Mouse (Mus musculus) kidney, embryonic 15.5 days (tissue): ENCODE results near the gene Actg2. TPM values are rescaled to one million over a fixed set of nuclear protein-coding genes. Genes with fewer than 3 reads are reported as not detected.

Source experiments
- ATAC-seq: fragments of 200-750 bp; cut with Nextera tagmentation; replicated peaks from 2 replicates; pipeline ENCODE4 v1.8.0; 2017; ENCODE audit warnings: moderate TSS enrichment; ENCODE audit not compliant: low FRiP score
- H3K27ac ChIP-seq: fragments of 300-500 bp; sonication (generic); 2 replicates; pipeline ENCODE4 v1.5.1; 2015; ENCODE audit warnings: mild to moderate bottlenecking, inconsistent platforms
- H3K27me3 ChIP-seq: fragments of 300-500 bp; sonication (generic); 2 replicates; pipeline ENCODE4 v1.6.1; 2015; ENCODE audit warnings: inconsistent platforms
- H3K36me3 ChIP-seq: fragments of 300-500 bp; sonication (generic); 2 replicates; pipeline ENCODE4 v1.6.1; 2015; ENCODE audit warnings: inconsistent platforms
- H3K4me1 ChIP-seq: fragments of 300-500 bp; sonication (generic); 2 replicates; pipeline ENCODE4 v1.6.1; 2015; ENCODE audit warnings: inconsistent platforms
- H3K4me2 ChIP-seq: fragments of 300-500 bp; sonication (generic); 2 replicates; pipeline ENCODE4 v1.6.1; 2015; ENCODE audit warnings: moderate library complexity, mild to moderate bottlenecking, inconsistent platforms
- H3K4me3 ChIP-seq: fragments of 300-500 bp; sonication (generic); replicated peaks from 2 replicates; pipeline ENCODE4 v1.5.1; 2015; ENCODE audit warnings: mild to moderate bottlenecking, inconsistent platforms
- H3K9ac ChIP-seq: fragments of 300-500 bp; sonication (generic); 2 replicates; pipeline ENCODE4 v1.6.1; 2015; ENCODE audit warnings: mild to moderate bottlenecking, inconsistent platforms
- H3K9me3 ChIP-seq: fragments of 300-500 bp; sonication (generic); replicated peaks from 2 replicates; pipeline ENCODE4 v1.6.1; 2016; ENCODE audit warnings: inconsistent platforms
- WGBS: fragments of 180-500 bp; shearing (Covaris S2); methylation state at CpG from one replicate; pipeline ENCODE4 v1.1.7; 2015; ENCODE audit warnings: mixed read lengths; 5-methylcytosine and 5-hydroxymethylcytosine counted together
- polyA plus RNA-seq: library from polyadenylated mRNA; unstranded; fragments of >200 nt; fragmentation: Nextera tagmentation; extraction: Ambion mirVana; gene quantifications from 2 replicates; pipeline ENCODE4 v1.2.1, GENCODE M21; 2015

The Actg2 gene
- polyA plus RNA-seq, 1 experiment from 2014 or later, result 130 TPM

GRCm38 (mm10) chr6:83507168-83507546, 28.9 kb downstream of the Actg2 start:
- no peaks in the 10 kb centered on the region for H3K27me3 ChIP-seq
- peak overlapping the region; percentile 72 for H3K4me2 ChIP-seq
- no peaks in the 10 kb centered on the region for H3K36me3 ChIP-seq
- peak overlapping the region; percentile 98 for H3K27ac ChIP-seq
- no peaks in the 10 kb centered on the region for H3K9me3 ChIP-seq
- peak; percentile 2; the same call in 1 of the 2 replicates for ATAC-seq
- 25% methylated on average over 6 of the region's 6 CpGs for WGBS
- H3K9ac ChIP-seq, result peak overlapping the region; percentile 34; the same call in 1 of the 2 replicates
- H3K4me3 ChIP-seq, result peak overlapping the region; percentile 71
- peaks cover 23% of the 10 kb centered on the region for H3K4me1 ChIP-seq

GRCm38 (mm10) chr6:83506258-83507167, 29.6 kb downstream of the Actg2 start, which contains the start of gene Dguok:
Gene Dguok (minus strand): TSS chr6:83506969.
- Histone ChIP-seq H3K4me2 (peak within 1 kb of the TSS; percentile 72), H3K9me3 (no peaks in the 10 kb centered on the region), H3K27me3 (no peaks in the 10 kb centered on the region), H3K4me3 (peak within 1 kb of the TSS; percentile 71), H3K36me3 (no peaks in the 10 kb centered on the region), H3K27ac (peak within 1 kb of the TSS; percentile 98), H3K9ac (peak within 1 kb of the TSS; percentile 68), H3K4me1 (peaks cover 28% of the 10 kb centered on the region)
- WGBS, result under 1% methylated on average over 54 of the region's 54 CpGs
- peak; percentile 99 for ATAC-seq

GRCm38 (mm10) chr6:83505554-83505953, 30.5 kb downstream of the Actg2 start:
- peaks cover 31% of the 10 kb centered on the region for H3K4me1 ChIP-seq
- peak overlapping the region; percentile 72 for H3K4me2 ChIP-seq
- 90% methylated on average over 4 of the region's 4 CpGs for WGBS
- no peaks in the 10 kb centered on the region for H3K27me3 ChIP-seq
- no peak for ATAC-seq
- H3K27ac ChIP-seq, result no peak overlapping the region
- H3K9ac ChIP-seq, result 0 out of 2 replicates have a peak overlapping the region, but pooled peaks have one; percentile 68
- H3K9me3 ChIP-seq, result no peaks in the 10 kb centered on the region
- peak overlapping the region; percentile 71; the same call in 1 of the 2 replicates for H3K4me3 ChIP-seq
- 0 out of 2 replicates have a peak, but pooled peaks cover 1% of the 10 kb centered on the region for H3K36me3 ChIP-seq

- peaks cover 31% of the 10 kb centered on the region for H3K4me1 ChIP-seq
- no peaks in the 10 kb centered on the region for H3K27me3 ChIP-seq
- no peak overlapping the region for H3K4me3 ChIP-seq
- H3K27ac ChIP-seq, result no peak overlapping the region
- WGBS, result 81% methylated on average over 3 of the region's 3 CpGs
- no peaks in the 10 kb centered on the region for H3K9me3 ChIP-seq
- H3K4me2 ChIP-seq, result no peak overlapping the region
- peaks cover 8% of the 10 kb centered on the region; the same call in 1 of the 2 replicates for H3K36me3 ChIP-seq
- no peak overlapping the region for H3K9ac ChIP-seq
- ATAC-seq, result no peak
Measured at GRCm38 (mm10) chr6:83503361-83503760, 32.7 kb downstream of the Actg2 start.

GRCm38 (mm10) chr6:83502656-83503055, 33.4 kb downstream of the Actg2 start:
- H3K4me2 ChIP-seq, result no peak overlapping the region
- no peaks in the 10 kb centered on the region for H3K27me3 ChIP-seq
- H3K36me3 ChIP-seq, result peaks cover 10% of the 10 kb centered on the region; the same call in 1 of the 2 replicates
- H3K9ac ChIP-seq, result no peak overlapping the region
- no peak overlapping the region for H3K4me3 ChIP-seq
- 83% methylated on average over 3 of the region's 3 CpGs for WGBS
- H3K27ac ChIP-seq, result no peak overlapping the region
- H3K4me1 ChIP-seq, result peaks cover 31% of the 10 kb centered on the region
- no peak for ATAC-seq
- no peaks in the 10 kb centered on the region for H3K9me3 ChIP-seq

GRCm38 (mm10) chr6:83501524-83502310, 34.3 kb downstream of the Actg2 start:
- Histone ChIP-seq H3K4me1 (peaks cover 27% of the 10 kb centered on the region), H3K4me3 (no peak overlapping the region), H3K9ac (no peak overlapping the region), H3K27me3 (no peaks in the 10 kb centered on the region), H3K27ac (no peak overlapping the region), H3K4me2 (no peak overlapping the region), H3K9me3 (no peaks in the 10 kb centered on the region), H3K36me3 (peaks cover 15% of the 10 kb centered on the region; the same call in 1 of the 2 replicates)
- ATAC-seq, result no peak
- WGBS, result 44% methylated on average over 9 of the region's 9 CpGs

GRCm38 (mm10) chr6:83500462-83500861, 35.6 kb downstream of the Actg2 start:
- Histone ChIP-seq H3K36me3 (peaks cover 17% of the 10 kb centered on the region; the same call in 1 of the 2 replicates), H3K9me3 (no peaks in the 10 kb centered on the region), H3K4me3 (no peak overlapping the region), H3K9ac (no peak overlapping the region), H3K4me2 (no peak overlapping the region), H3K27ac (no peak overlapping the region), H3K27me3 (no peaks in the 10 kb centered on the region), H3K4me1 (peaks cover 19% of the 10 kb centered on the region)
- WGBS, result 70% methylated on average over 3 of the region's 3 CpGs
- ATAC-seq, result no peak

- no peaks in the 10 kb centered on the region for H3K27me3 ChIP-seq
- H3K4me3 ChIP-seq, result no peak overlapping the region
- ATAC-seq, result no peak
- H3K27ac ChIP-seq, result no peak overlapping the region
- H3K4me2 ChIP-seq, result no peak overlapping the region
- H3K9ac ChIP-seq, result no peak overlapping the region
- WGBS, result 94% methylated on average over 10 of the region's 10 CpGs
- peaks cover 25% of the 10 kb centered on the region; the same call in 1 of the 2 replicates for H3K36me3 ChIP-seq
- peaks cover 15% of the 10 kb centered on the region for H3K4me1 ChIP-seq
- H3K9me3 ChIP-seq, result no peaks in the 10 kb centered on the region
Measured at GRCm38 (mm10) chr6:83499078-83499477, 37.0 kb downstream of the Actg2 start.

- Histone ChIP-seq H3K4me1 (peaks cover 7% of the 10 kb centered on the region), H3K9ac (no peak overlapping the region), H3K4me3 (no peak overlapping the region), H3K4me2 (no peak overlapping the region), H3K9me3 (no peaks in the 10 kb centered on the region), H3K27me3 (no peaks in the 10 kb centered on the region), H3K36me3 (peaks cover 37% of the 10 kb centered on the region), H3K27ac (no peak overlapping the region)
- 85% methylated on average over 22 of the region's 22 CpGs for WGBS
- ATAC-seq, result no peak
Measured at GRCm38 (mm10) chr6:83496753-83497710, 39.0 kb downstream of the Actg2 start.

GRCm38 (mm10) chr6:83496009-83496752, 39.9 kb downstream of the Actg2 start:
- 90% methylated on average over 9 of the region's 9 CpGs for WGBS
- H3K4me1 ChIP-seq, result 0 out of 2 replicates have a peak, but pooled peaks cover under 1% of the 10 kb centered on the region
- no peaks in the 10 kb centered on the region for H3K9me3 ChIP-seq
- H3K9ac ChIP-seq, result no peak overlapping the region
- H3K27ac ChIP-seq, result no peak overlapping the region
- H3K4me2 ChIP-seq, result no peak overlapping the region
- H3K36me3 ChIP-seq, result peaks cover 40% of the 10 kb centered on the region
- H3K4me3 ChIP-seq, result no peak overlapping the region
- no peak for ATAC-seq
- no peaks in the 10 kb centered on the region for H3K27me3 ChIP-seq
